Mouse (Mus musculus) mature B cell (primary cell): ENCODE data around the gene Gas2l3.

ENCODE experiments used
- in situ Hi-C: fragments of 300-500 bp; cut with MboI; formaldehyde crosslinking; loops from 2 replicates; pipeline ENCODE4 v1.14.3; 2019

Gas2l3 gene

GRCm38 (mm10) chr10:89443115-89443622, 598 bp downstream of the Gas2l3 start:
- in situ Hi-C loops = no loop called here

DNA sequence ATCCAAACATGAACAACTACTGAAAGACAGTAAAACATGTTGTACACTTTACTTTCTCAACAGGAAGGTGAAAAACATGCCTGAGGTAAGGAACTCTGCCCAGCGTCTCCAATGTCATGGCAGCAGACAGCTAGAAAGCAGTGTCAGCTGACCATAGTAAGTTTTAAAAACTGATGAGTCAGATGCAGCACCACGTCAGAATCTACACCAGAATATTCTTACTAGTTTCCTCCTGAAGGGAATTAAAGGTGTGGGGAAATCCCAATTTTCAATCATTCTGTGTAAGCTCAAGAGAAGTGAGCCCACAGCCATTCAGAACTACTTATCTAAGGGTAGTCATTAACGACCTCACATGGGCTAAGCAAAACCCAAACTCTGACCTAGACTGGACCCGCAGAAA, 1.1 kb downstream of the Gas2l3 start:
- in situ Hi-C loops = no loop called here

- in situ Hi-C loops = no loop called here
Measured at GRCm38 (mm10) chr10:89441961-89442360, 1.8 kb downstream of the Gas2l3 start.

DNA sequence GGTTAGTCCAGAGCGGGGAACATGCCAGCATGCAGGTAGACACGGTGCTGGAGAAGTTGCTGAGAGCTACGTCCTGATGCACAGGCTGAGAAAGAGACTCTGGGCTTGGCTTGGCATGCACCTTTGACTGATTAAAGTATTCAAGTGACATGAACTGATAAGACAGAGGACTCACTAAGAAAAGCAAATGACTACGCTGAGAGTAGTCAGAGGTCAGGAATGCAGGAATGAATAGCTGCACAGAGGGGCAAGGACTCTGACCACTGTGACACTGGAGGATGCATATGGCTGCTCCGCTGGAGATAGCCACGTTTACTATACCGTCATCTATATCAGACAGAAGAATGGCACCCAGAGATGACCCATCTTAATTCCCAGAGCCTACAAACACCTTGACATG, 4.4 kb downstream of the Gas2l3 start:
- in situ Hi-C loops = no loop called here

- in situ Hi-C loops = no loop called here
Measured at GRCm38 (mm10) chr10:89437996-89438395, 5.8 kb downstream of the Gas2l3 start.

DNA sequence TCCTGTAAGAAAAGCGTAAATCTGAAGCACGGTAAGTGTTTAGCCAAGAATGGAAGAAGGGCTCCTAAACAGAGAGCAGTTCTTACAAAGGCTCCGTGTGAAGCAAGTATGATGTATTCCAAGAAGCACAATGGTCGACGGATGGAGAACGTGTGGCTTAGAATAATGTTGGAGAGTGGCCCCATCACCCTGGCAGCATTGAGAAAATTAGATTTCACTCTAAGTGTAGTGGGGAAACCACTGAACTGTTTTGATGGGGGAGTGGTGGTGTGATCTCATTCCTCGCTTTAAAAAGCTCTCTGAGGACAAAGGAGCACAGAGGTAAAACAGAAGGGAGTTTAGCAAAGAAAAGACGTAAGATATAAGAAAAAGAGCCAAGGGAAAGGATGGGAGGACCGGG, 6.3 kb downstream of the Gas2l3 start:
- in situ Hi-C loops = no loop called here

GRCm38 (mm10) chr10:89435920-89436319, 7.8 kb downstream of the Gas2l3 start:
- in situ Hi-C loops = no loop called here

GRCm38 (mm10) chr10:89435413-89435812, 8.4 kb downstream of the Gas2l3 start:
- in situ Hi-C loops = no loop called here

GRCm38 (mm10) chr10:89434509-89435210, 9.1 kb downstream of the Gas2l3 start:
- in situ Hi-C loops = no loop called here

GRCm38 (mm10) chr10:89432743-89433142, 11.0 kb downstream of the Gas2l3 start:
- in situ Hi-C loops = no loop called here

DNA sequence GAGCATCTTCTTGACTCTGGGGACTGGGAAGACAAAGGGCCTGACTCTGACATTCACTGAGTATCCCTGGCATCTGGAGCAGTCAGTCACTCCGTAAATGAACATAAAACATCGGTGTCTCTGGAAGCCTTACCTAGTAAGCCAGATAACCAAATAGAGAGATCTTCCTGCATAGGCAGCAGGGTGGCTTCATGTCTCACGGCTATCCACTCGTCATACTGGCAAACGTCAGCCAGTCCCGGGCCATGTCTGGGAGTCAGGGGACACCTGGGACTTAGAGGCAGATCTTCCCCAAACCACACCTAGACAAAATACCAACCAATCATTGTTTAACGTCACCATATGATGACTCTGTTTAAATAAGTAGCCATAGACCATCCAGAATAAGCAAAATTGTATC, 13.0 kb downstream of the Gas2l3 start:
- in situ Hi-C loops = no loop called here

DNA sequence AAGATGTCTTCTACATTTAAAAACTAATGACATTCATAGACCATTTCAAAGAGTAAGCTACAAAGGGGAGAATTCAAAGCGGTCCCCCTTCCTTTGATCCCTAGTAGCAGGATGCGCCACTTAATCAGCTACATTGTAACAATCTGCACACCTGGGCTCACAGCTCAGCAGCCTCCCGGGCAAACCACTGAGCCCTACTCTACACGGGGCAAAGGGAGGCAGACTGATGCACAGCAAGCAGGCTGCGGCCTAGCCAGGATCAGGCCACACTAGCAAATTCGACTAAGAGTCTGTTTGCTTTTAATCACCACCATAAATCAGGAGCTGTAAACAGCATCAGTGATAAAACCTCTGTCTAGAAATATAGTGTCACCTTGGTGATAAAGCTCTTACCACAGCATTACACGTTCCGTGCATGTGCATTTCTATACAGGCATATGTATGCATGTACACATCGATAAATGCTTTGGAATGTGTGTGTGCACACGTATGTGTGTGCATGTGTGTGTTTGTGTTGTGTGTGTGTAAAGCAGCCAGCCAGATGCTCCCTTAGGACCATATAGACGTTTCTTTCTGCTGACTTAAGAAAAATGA, 18.9 kb downstream of the Gas2l3 start:
- in situ Hi-C loops = no loop called here

- in situ Hi-C loops = no loop called here
Measured at GRCm38 (mm10) chr10:89424217-89424616, 19.6 kb downstream of the Gas2l3 start.

GRCm38 (mm10) chr10:89423164-89423778, 20.5 kb downstream of the Gas2l3 start:
- in situ Hi-C loops = no loop called here

- in situ Hi-C loops = no loop called here
Measured at GRCm38 (mm10) chr10:89422504-89423158, 21.1 kb downstream of the Gas2l3 start.

DNA sequence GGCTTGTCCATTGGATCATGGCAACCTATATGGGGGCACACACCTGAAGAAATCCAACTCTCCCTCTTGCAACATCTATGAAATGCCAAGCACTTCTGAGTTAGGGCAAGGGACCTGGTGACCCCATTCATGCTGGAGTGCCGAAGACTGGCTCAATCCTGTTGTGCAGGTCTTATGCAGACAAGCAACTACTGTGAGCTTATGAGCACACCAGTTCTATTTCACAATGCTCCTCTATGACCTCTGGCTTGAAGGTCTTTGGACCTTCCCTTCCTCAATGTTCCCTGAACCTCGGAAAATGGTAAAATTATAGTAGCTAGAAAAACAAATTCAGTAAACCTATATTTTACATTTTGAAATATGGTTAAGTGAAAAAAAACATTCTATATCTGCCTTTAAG, 25.8 kb downstream of the Gas2l3 start:
- in situ Hi-C loops = no loop called here

DNA sequence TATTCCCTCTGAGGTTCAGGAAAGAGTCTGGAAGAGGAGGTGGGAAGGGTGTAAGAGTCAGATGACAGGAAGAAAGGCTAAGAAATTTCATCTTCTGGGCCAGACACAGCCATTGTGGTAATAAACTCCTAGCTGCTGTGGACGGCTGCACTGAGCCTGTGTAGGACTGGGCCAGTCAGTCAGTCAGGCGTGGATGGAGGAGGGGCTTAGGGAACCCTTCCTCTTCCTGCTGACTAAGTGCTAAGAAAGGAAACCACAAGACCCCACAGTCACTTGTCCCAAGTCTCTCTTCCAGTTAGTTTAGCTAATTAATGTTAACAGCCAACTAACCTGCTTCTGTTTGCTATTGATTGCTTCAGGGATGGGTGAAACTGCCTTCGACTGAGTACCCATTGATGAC, 28.3 kb downstream of the Gas2l3 start:
- in situ Hi-C loops = no loop called here

- in situ Hi-C loops = no loop called here
Measured at GRCm38 (mm10) chr10:89407551-89407950, 36.2 kb downstream of the Gas2l3 start.

DNA sequence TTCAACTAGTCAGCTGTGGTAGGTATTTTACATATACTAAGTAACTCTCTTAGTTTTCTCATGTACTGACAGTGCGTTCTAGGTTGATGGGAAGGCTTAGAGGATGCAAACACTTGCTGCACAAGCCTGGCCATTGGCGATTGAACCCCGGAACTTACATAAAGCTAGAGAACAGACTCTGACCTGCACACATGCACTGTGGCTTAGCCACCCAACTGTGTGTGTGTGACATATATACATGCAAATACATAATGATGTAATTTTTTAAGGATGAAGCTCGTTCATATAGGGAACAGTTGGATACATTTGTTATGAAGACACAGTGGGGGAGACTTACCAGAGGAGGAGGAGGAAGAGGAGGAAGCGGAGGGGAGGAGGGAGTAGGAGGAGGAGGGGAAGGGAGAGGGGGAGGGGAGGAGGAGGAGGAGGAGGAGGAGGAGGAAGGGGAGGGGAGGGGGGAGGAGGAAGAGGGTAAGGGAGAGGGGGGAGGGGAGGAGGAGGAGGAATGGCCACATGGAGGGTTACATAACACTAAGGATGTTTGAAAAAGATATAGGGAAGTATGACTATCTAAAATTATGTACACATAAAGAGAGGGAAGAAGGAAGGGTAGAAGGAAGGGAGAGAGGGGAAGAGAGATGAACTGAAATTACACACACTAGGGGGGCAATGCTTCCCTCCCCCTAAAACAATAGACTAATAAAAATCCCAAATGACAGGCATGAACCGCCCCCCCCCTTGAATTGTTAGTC, 36.9 kb downstream of the Gas2l3 start:
- in situ Hi-C loops = no loop called here

DNA sequence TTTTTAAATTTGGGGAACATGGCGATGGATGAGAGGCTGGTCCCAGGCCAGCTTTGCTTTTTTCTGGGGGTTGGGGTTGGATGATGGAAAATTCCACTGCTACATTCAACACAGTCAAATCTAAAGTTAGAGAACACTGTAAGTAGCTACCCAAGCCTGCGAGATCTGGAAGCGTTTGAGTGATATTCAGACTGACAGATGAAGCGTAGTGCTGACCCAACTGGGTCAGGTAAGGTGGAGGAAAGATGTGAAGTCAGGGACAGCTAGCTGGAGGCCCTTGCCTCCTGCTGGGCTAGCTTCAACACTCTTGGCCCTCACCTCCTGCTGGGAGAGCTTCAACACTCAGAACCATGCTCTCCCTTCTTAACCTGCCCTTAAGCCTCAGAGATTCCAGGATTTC, 38.8 kb downstream of the Gas2l3 start:
- in situ Hi-C loops = no loop called here

GRCm38 (mm10) chr10:89400674-89401336, 43.0 kb downstream of the Gas2l3 start:
- in situ Hi-C loops = no loop called here
